ENCODE assay signal across 21 mouse cellular contexts in the genomic region with DNA sequence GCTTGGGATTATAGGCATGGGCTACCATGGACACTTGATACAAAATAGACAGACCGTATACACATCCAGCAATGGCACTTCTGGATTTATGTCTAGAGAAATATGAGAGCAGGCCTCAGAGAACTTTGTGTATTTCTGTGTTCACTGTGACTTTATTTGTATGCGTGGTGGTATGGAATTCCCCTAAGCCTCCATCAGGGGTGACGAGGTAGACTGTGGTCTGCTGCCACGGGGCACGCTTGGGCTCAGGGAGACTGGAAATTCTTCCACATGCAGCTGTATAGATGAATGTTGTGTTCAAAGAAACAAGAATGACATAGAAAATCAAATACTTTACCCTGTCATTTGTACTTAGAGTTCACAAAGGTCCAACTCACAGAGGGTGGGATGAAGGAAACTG. TPM values are rescaled to one million over a fixed set of nuclear protein-coding genes. Genes with fewer than 3 reads are reported as not detected.
DNase-seq lines count a peak whose midpoint lies in the region; ATAC-seq and TF ChIP-seq lines count a peak whose summit lies in the region.
"Had no signal": no experiment of that assay in that cellular context is flagged by ENCODE, and none has a peak within 500 bp of the region (broad histone marks: within the 10 kb centered on the region; RNA-seq: fewer than 3 reads in every experiment).

No protein-coding gene starts in this region.

- no peak overlapping the region for H3K4me3 ChIP-seq in intestine, embryonic 14.5 days (ENCODE audit: low read depth, low read length)
- no peak overlapping the region for H3K4me3 ChIP-seq in intestine, postnatal 0 days (ENCODE audit: low read depth, low read length)
- no peak overlapping the region for H3K4me3 ChIP-seq in G1E (ENCODE audit: low read depth, low read length)
- H3K4me3 ChIP-seq: embryonic facial prominence, embryonic 13.5 days; forebrain, embryonic 12.5 days; hindbrain, embryonic 15.5 days; intestine, embryonic 15.5 days had no signal

- no peaks in the 10 kb centered on the region for H3K27me3 ChIP-seq in intestine, embryonic 14.5 days (replicated peaks; ENCODE audit: control insufficient read depth, insufficient read depth, low read length)
- no peaks in the 10 kb centered on the region for H3K27me3 ChIP-seq in intestine, postnatal 0 days (replicated peaks; ENCODE audit: control insufficient read depth, insufficient read depth, low read length)
- no peaks in the 10 kb centered on the region for H3K27me3 ChIP-seq in G1E (ENCODE audit: insufficient read depth, low read length)
- H3K27me3 ChIP-seq: embryonic facial prominence, embryonic 13.5 days; forebrain, embryonic 12.5 days; hindbrain, embryonic 15.5 days; intestine, embryonic 15.5 days had no signal

- H3K4me1 ChIP-seq in intestine, embryonic 14.5 days (replicated peaks; ENCODE audit: control insufficient read depth, insufficient read depth, low read length) = no peaks in the 10 kb centered on the region
- H3K4me1 ChIP-seq in intestine, postnatal 0 days (replicated peaks; ENCODE audit: control insufficient read depth, insufficient read depth, low read length) = no peaks in the 10 kb centered on the region
- peaks cover 3% of the 10 kb centered on the region; the same call in 1 of the 2 replicates for H3K4me1 ChIP-seq in G1E (ENCODE audit: insufficient read depth, low read depth, low read length)
- H3K4me1 ChIP-seq: embryonic facial prominence, embryonic 13.5 days; forebrain, embryonic 12.5 days; hindbrain, embryonic 15.5 days; intestine, embryonic 15.5 days had no signal

- no peak overlapping the region for H3K4me2 ChIP-seq in intestine, embryonic 14.5 days (ENCODE audit: low read length)
- H3K4me2 ChIP-seq in intestine, postnatal 0 days (replicated peaks; ENCODE audit: low read depth) = no peak overlapping the region
- H3K4me2 ChIP-seq: embryonic facial prominence, embryonic 13.5 days; forebrain, embryonic 12.5 days; heart, embryonic 11.5 days; hindbrain, embryonic 15.5 days; intestine, embryonic 15.5 days had no signal

- peaks cover 64% of the 10 kb centered on the region for H3K36me3 ChIP-seq in intestine, embryonic 14.5 days (ENCODE audit: control insufficient read depth, insufficient read depth, low read length)
- peaks cover 54% of the 10 kb centered on the region for H3K36me3 ChIP-seq in intestine, postnatal 0 days (ENCODE audit: control insufficient read depth, insufficient read depth)
- peaks cover 92% of the 10 kb centered on the region for H3K36me3 ChIP-seq in G1E (replicated peaks)

- no peak for TF ChIP-seq CTCF in intestine, postnatal 0 days (IDR thresholded peaks at IDR 0.05; ENCODE audit: low read depth)
- TF ChIP-seq CTCF in G1E (IDR thresholded peaks at IDR 0.05; ENCODE audit: low read depth, low read length) = 0 out of 2 replicates have a peak, but pooled peaks have one; percentile 3

- peak; percentile 16 for DNase-seq in intestine, embryonic 14.5 days (ENCODE audit: low spot score)
- peak; percentile 76 for DNase-seq in CD4-positive, CD25-positive, alpha-beta regulatory T cell, adult 2 months (ENCODE audit: low read depth, low spot score)
- DNase-seq in G1E (ENCODE audit: low spot score) = no peak
- no peak for DNase-seq in layer of hippocampus, adult 8-10 months (ENCODE audit: low spot score in 2 of 2)
- no peak for DNase-seq in adipocyte (ENCODE audit: low spot score)
- DNase-seq: adrenal gland, postnatal 14 days; cerebellum, adult 11-12 months; cerebellum, adult 9-10 months; cerebellum, postnatal 25 days; gastrocnemius, postnatal 36 days; heart, adult 18-20 months; heart, postnatal 36 days; kidney, adult 2 months had no signal

- no peak for ATAC-seq in intestine, embryonic 14.5 days (replicated peaks; ENCODE audit: low FRiP score, low TSS enrichment, low read depth)
- ATAC-seq in intestine, postnatal 0 days = no peak
- ATAC-seq in G1E (ENCODE audit: extremely low read depth, insufficient number of reproducible peaks, low FRiP score, poor library complexity, severe bottlenecking) = no peak
- ATAC-seq in inflammation-experienced regulatory T-cells, adult 6 months = peak; percentile 70
- ATAC-seq: forebrain, embryonic 16.5 days; intestine, embryonic 15.5 days had no signal

- WGBS in intestine, embryonic 14.5 days = 95% methylated on average over 5 of the region's 5 CpGs
- 95% methylated on average over 5 of the region's 5 CpGs for WGBS in intestine, postnatal 0 days

- no peak overlapping the region for H3K9ac ChIP-seq in intestine, embryonic 14.5 days (ENCODE audit: low read length)
- no peak overlapping the region for H3K9ac ChIP-seq in intestine, postnatal 0 days (ENCODE audit: low read depth, low read length)
- H3K9ac ChIP-seq: embryonic facial prominence, embryonic 13.5 days; forebrain, embryonic 12.5 days; hindbrain, embryonic 15.5 days; intestine, embryonic 15.5 days had no signal

- H3K27ac ChIP-seq in intestine, embryonic 14.5 days (ENCODE audit: low read depth) = no peak overlapping the region
- H3K27ac ChIP-seq in intestine, postnatal 0 days (ENCODE audit: low read depth, low read length) = no peak overlapping the region
- H3K27ac ChIP-seq: embryonic facial prominence, embryonic 13.5 days; forebrain, embryonic 12.5 days; hindbrain, embryonic 15.5 days; intestine, embryonic 15.5 days had no signal

- no peaks in the 10 kb centered on the region for H3K9me3 ChIP-seq in intestine, embryonic 14.5 days (ENCODE audit: control insufficient read depth, low read length)
- H3K9me3 ChIP-seq in intestine, postnatal 0 days (ENCODE audit: control insufficient read depth) = no peaks in the 10 kb centered on the region
- 0 out of 2 replicates have a peak, but pooled peaks cover under 1% of the 10 kb centered on the region for H3K9me3 ChIP-seq in G1E (replicated peaks)
- H3K9me3 ChIP-seq: embryonic facial prominence, embryonic 13.5 days; forebrain, embryonic 12.5 days; hindbrain, embryonic 15.5 days; intestine, embryonic 15.5 days had no signal

RNA-seq across cellular contexts. Expression of a gene that starts 14.9 kb away (rescaled TPM):
- 34.6 and 36.8 TPM in 2 replicates for polyA plus RNA-seq in intestine, embryonic 14.5 days (2014; fragmentation: Nextera tagmentation; extraction: Ambion mirVana)
- 23.2 and 27.4 TPM in 2 replicates for polyA plus RNA-seq in intestine, postnatal 0 days (2015; fragmentation: Nextera tagmentation; extraction: Ambion mirVana)
- total RNA-seq in G1E (2014; fragmentation: Nextera tagmentation) (55.4 and 57.4 TPM in 2 replicates), G1E (2017) (44.5 and 57.5 TPM in 2 replicates)
- 11.7 and 12.4 TPM in 2 replicates for polyA plus RNA-seq in G1E (2012)
- polyA plus RNA-seq in inflammation-experienced regulatory T-cells, adult 6 months (2017; shearing (Covaris generic)) = 100 to 1,000 TPM in 1 of 3 experiments, 10 to 100 TPM in 2; 83.6 to 104 (median 99.6) TPM
- total RNA-seq in layer of hippocampus, adult 8-10 months (2022) = 10 to 100 TPM; 31.8 to 40.3 (median 35.7) TPM

RNA-seq across cellular contexts. Expression of a gene that starts 56.3 kb away (rescaled TPM):
- polyA plus RNA-seq in intestine, embryonic 14.5 days (2014; fragmentation: Nextera tagmentation; extraction: Ambion mirVana) = 593 and 604 TPM in 2 replicates
- 365 and 387 TPM in 2 replicates for polyA plus RNA-seq in intestine, postnatal 0 days (2015; fragmentation: Nextera tagmentation; extraction: Ambion mirVana)
- total RNA-seq in G1E (2014; fragmentation: Nextera tagmentation) (183 and 246 TPM in 2 replicates), G1E (2017) (341 and 392 TPM in 2 replicates)
- polyA plus RNA-seq in G1E (2012) = 16.7 and 25.5 TPM in 2 replicates
- 100 to 1,000 TPM; 348 to 426 (median 406) TPM for polyA plus RNA-seq in inflammation-experienced regulatory T-cells, adult 6 months (2017; shearing (Covaris generic))
- total RNA-seq in layer of hippocampus, adult 8-10 months (2022) = 100 to 1,000 TPM; 177 to 217 (median 209) TPM

Comparison
In these comparisons a context has a peak if more than half of its experiments do, and no peak if none do; other contexts are left out.
1. DNase-seq: peak in intestine, embryonic 14.5 days (single experiment) and CD4-positive, CD25-positive, alpha-beta regulatory T cell, adult 2 months (single experiment); none in G1E (single experiment), layer of hippocampus, adult 8-10 months (0 of 2) and adipocyte (single experiment).
2. RNA of a gene that starts 56.3 kb away (polyA plus RNA-seq): 593 to 604 TPM in intestine, embryonic 14.5 days, 348 to 426 TPM in inflammation-experienced regulatory T-cells, adult 6 months and 365 to 387 TPM in intestine, postnatal 0 days; 16.7 to 25.5 TPM in G1E; every median in the first group is over 10 times any median in the second.